Mouse (Mus musculus): Measurements from ENCODE around the gene Mcf2l.

- TF ChIP-seq CTCF (IDR thresholded peaks at IDR 0.05; ENCODE audit: borderline replicate concordance, control insufficient read depth, extremely low read depth, insufficient read depth, low read length, poor library complexity), result no peak
- no peak for TF ChIP-seq POLR2A (IDR thresholded peaks at IDR 0.05; ENCODE audit: control insufficient read depth, extremely low read depth, insufficient read depth, low read length, poor library complexity)
Measured at GRCm38 (mm10) chr8:12824562-12824961, 49.0 kb upstream of the Mcf2l start.

Data from thymus, adult 2 months (tissue).